Mouse (Mus musculus) heart, postnatal 0 days (tissue): ENCODE measurements around the gene Nav2. TPM values are rescaled to one million over a fixed set of nuclear protein-coding genes. Genes with fewer than 3 reads are reported as not detected.
A peak's percentile ranks its signal among the peaks of the same experiment; 100 is the strongest.

ENCODE experiments used
- ATAC-seq: fragments of 200-750 bp; cut with Nextera tagmentation; 2 replicates; pipeline ENCODE4 v1.8.0; 2017; ENCODE audit warnings: low read depth, moderate number of reproducible peaks, moderate library complexity; ENCODE audit not compliant: insufficient read depth
- DNase-seq: peaks from one replicate; pipeline ENCODE4 v3.0.0-alpha.2; 2016; ENCODE audit warnings: low spot score
- H3K27ac ChIP-seq: fragments of 300-500 bp; sonication (generic); 2 replicates; pipeline ENCODE4 v1.5.1; 2014; ENCODE audit warnings: low read depth, mild to moderate bottlenecking
- H3K27me3 ChIP-seq: fragments of 300-500 bp; sonication (generic); 2 replicates; pipeline ENCODE4 v1.6.1; 2014; ENCODE audit warnings: low read length, mixed read lengths; ENCODE audit not compliant: control insufficient read depth, insufficient read depth
- H3K36me3 ChIP-seq: fragments of 300-500 bp; sonication (generic); replicated peaks from 2 replicates; pipeline ENCODE4 v1.6.1; 2014; ENCODE audit warnings: low read length, mixed read lengths; ENCODE audit not compliant: control insufficient read depth, insufficient read depth
- H3K4me1 ChIP-seq: fragments of 300-500 bp; sonication (generic); 2 replicates; pipeline ENCODE4 v1.6.1; 2014; ENCODE audit warnings: antibody characterized with exemption; ENCODE audit not compliant: control insufficient read depth, insufficient read depth
- H3K4me2 ChIP-seq: fragments of 300-500 bp; sonication (generic); 2 replicates; pipeline ENCODE4 v1.6.1; 2014; ENCODE audit warnings: low read depth, mild to moderate bottlenecking, low read length, moderate library complexity
- H3K4me3 ChIP-seq: fragments of 300-500 bp; sonication (generic); 2 replicates; pipeline ENCODE4 v1.5.1; 2014; ENCODE audit warnings: low read depth, low read length
- H3K9ac ChIP-seq: fragments of 300-500 bp; sonication (generic); replicated peaks from 2 replicates; pipeline ENCODE4 v1.6.1; 2014; ENCODE audit warnings: low read depth, low read length, mixed read lengths
- H3K9me3 ChIP-seq: fragments of 300-500 bp; sonication (generic); replicated peaks from 2 replicates; pipeline ENCODE4 v1.6.1; 2016; ENCODE audit warnings: low read length; ENCODE audit not compliant: control insufficient read depth
- CTCF ChIP-seq: IDR thresholded peaks from 2 replicates; pipeline ENCODE4 v1.5.1; 2016; ENCODE audit warnings: antibody characterized with exemption, control low read depth, low read depth
- EP300 ChIP-seq: IDR thresholded peaks from 2 replicates; pipeline ENCODE4 v1.6.1; 2016; ENCODE audit warnings: antibody characterized with exemption, low read depth
- WGBS: fragments of 180-500 bp; shearing (Covaris S2); extraction: QIAGEN DNeasy Blood & Tissue Kit; methylation state at CpG from one replicate; pipeline ENCODE4 v1.1.7; 2014; 5-methylcytosine and 5-hydroxymethylcytosine counted together
- polyA plus RNA-seq: library from polyadenylated mRNA; unstranded; fragments of >200 nt; fragmentation: Nextera tagmentation; extraction: Ambion mirVana; gene quantifications from 2 replicates; pipeline ENCODE4 v1.2.1, GENCODE M21; 2015
- total RNA-seq: library from RNA; depleted of rRNA; stranded (reverse); fragments of >200 nt; gene quantifications from 2 replicates; pipeline ENCODE4 v1.2.3, GENCODE M21; 2014; ENCODE audit warnings: low replicate concordance

Gene Nav2
- total and polyA plus RNA-seq, 2 experiments from 2014 or later = 22.8 to 77.9 TPM

DNA sequence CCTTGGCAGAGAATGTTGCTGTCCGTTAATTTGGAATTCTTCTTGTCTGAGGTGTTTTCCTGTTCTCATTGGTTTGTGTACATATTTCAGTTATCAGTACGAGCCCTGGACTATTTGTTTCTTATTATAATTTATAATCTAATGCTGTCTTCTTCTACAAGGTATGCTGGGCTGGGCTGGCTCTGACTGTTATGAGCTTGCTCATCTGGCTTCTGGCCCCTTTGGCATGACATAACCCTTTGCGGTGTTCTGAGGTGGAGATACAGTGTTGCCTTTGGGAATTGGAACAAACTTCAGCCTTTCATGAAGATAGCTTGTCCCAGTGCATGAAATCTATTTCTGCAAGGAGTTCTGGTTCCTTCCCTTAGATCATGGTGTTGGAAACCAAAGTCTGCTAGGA lies 431.4 kb downstream of the Nav2 start:
- ATAC-seq (no peak), DNase-seq (no peak)
- TF ChIP-seq EP300 (no peak), CTCF (no peak)
- Histone ChIP-seq H3K27me3 (no peaks in the 10 kb centered on the region), H3K4me1 (peaks cover 42% of the 10 kb centered on the region), H3K4me3 (no peak overlapping the region), H3K36me3 (no peaks in the 10 kb centered on the region), H3K9ac (no peak overlapping the region), H3K9me3 (no peaks in the 10 kb centered on the region), H3K4me2 (no peak overlapping the region), H3K27ac (no peak overlapping the region)
- WGBS = 43% methylated on average over 3 of the region's 3 CpGs

DNA sequence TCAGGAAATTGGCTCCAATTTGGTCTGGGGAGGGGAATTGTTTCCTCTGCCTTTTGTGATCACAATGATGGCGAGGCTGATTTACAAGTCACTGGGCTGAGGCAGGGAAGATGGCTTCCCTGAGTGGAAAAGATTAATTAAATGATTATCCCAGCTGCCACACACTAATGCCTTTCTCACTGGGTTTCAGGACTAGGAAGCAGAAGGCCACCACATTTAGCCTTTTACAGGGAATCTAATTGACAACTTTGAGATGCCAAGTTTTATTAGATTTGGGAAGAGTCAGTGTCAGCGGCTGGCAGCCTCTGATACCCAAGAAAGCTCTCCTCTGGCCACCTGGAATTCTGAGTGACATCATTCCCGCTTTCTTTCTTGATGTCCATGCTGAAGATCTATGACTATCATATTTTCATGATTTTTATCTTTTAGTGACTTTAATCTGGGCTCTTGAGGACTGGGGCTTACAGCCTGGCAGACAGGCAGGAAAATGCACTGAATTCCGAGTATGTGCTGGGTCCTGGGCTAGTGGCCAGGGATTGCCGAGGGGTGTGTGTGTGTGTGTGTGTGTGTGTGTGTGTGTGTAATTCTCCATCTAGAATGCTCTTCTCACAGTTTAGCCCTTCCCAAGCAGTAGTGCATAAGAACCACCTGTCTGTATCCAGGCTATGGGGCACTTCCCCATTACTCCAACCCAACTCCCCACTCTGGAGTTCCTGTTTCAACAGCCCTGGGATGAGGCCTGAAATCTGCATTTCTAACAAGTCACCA lies 432.8 kb downstream of the Nav2 start:
- TF ChIP-seq EP300 (no peak), CTCF (no peak)
- H3K27me3 ChIP-seq = no peaks in the 10 kb centered on the region
- ATAC-seq = no peak
- H3K9ac ChIP-seq = no peak overlapping the region
- H3K36me3 ChIP-seq = no peaks in the 10 kb centered on the region
- H3K27ac ChIP-seq = peak overlapping the region; percentile 71
- H3K4me3 ChIP-seq = no peak overlapping the region
- WGBS = 49% methylated on average over 5 of the region's 5 CpGs
- peaks cover 33% of the 10 kb centered on the region for H3K4me1 ChIP-seq
- no peak overlapping the region for H3K4me2 ChIP-seq
- no peak for DNase-seq
- no peaks in the 10 kb centered on the region for H3K9me3 ChIP-seq

DNA sequence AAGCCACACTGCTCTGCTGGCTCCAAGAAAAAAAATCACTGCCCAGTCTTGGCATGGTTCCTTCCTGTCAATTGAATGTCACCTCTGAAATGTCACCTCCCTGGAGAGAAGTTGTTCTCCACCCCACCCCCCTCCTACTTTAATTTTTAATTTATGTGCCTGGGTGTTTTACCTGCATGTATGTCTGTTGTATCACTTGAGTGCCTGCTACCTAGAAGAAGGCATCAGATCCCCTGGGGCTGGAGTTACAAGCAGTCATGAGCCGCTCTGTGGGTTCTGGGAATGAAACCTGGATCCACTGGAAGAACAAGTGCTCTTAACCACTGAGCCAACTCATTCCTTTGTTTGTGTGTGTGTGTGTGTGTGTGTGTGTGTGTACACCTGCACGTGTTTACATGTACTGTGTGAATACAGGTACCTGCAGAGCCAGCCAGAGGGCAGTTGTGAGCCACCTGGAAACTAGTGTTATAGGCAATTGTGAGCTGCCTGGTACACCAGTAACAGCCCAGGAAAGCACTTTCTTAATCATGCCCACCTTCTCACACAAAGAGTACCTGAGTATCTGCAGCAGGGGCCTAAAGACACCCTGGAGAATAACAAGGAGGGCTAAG lies 433.5 kb downstream of the Nav2 start:
- no peak overlapping the region for H3K4me3 ChIP-seq
- no peak overlapping the region for H3K9ac ChIP-seq
- peak; percentile 4; the same call in 1 of the 2 replicates for TF ChIP-seq CTCF
- no peak for TF ChIP-seq EP300
- H3K36me3 ChIP-seq = no peaks in the 10 kb centered on the region
- peak overlapping the region; percentile 71 for H3K27ac ChIP-seq
- H3K9me3 ChIP-seq = no peaks in the 10 kb centered on the region
- H3K27me3 ChIP-seq = no peaks in the 10 kb centered on the region
- WGBS = 94% methylated on average over 2 of the region's 2 CpGs
- ATAC-seq (no peak), DNase-seq (no peak)
- peaks cover 33% of the 10 kb centered on the region for H3K4me1 ChIP-seq
- no peak overlapping the region for H3K4me2 ChIP-seq

GRCm38 (mm10) chr7:49342556-49343080 lies 434.1 kb downstream of the Nav2 start:
- Histone ChIP-seq H3K27ac (peak overlapping the region; percentile 71), H3K36me3 (no peaks in the 10 kb centered on the region), H3K4me2 (peak overlapping the region; percentile 53), H3K27me3 (no peaks in the 10 kb centered on the region), H3K4me1 (peaks cover 33% of the 10 kb centered on the region), H3K4me3 (0 out of 2 replicates have a peak overlapping the region, but pooled peaks have one; percentile 25), H3K9ac (peak overlapping the region; percentile 22; the same call in 1 of the 2 replicates), H3K9me3 (no peaks in the 10 kb centered on the region)
- DNase-seq (no peak), ATAC-seq (no peak)
- TF ChIP-seq CTCF = no peak
- TF ChIP-seq EP300 = no peak
- WGBS = 30% methylated on average over 13 of the region's 13 CpGs

GRCm38 (mm10) chr7:49343081-49343600 lies 434.6 kb downstream of the Nav2 start:
- DNase-seq (peak; percentile 61), ATAC-seq (peak; percentile 80)
- no peaks in the 10 kb centered on the region for H3K36me3 ChIP-seq
- peak overlapping the region; percentile 53 for H3K4me2 ChIP-seq
- TF ChIP-seq CTCF (0 out of 2 replicates have a peak, but pooled peaks have one; percentile 2), EP300 (no peak)
- 9% methylated on average over 16 of the region's 16 CpGs for WGBS
- no peaks in the 10 kb centered on the region for H3K27me3 ChIP-seq
- H3K4me3 ChIP-seq = peak overlapping the region; percentile 25; the same call in 1 of the 2 replicates
- H3K9ac ChIP-seq = peak overlapping the region; percentile 22; the same call in 1 of the 2 replicates
- peak overlapping the region; percentile 71 for H3K27ac ChIP-seq
- H3K9me3 ChIP-seq = no peaks in the 10 kb centered on the region
- peaks cover 33% of the 10 kb centered on the region for H3K4me1 ChIP-seq
